Mouse (Mus musculus) cerebellum, adult 2 months (tissue): Measurements from ENCODE around the gene Ehd4.

ENCODE experiments used
- CTCF ChIP-seq: fragments of 200-500 bp; IDR thresholded peaks from 2 replicates; pipeline ENCODE4 v1.5.1; 2011; ENCODE audit warnings: low read depth, mild to moderate bottlenecking, control low read depth, low read length, moderate library complexity, borderline replicate concordance; ENCODE audit not compliant: insufficient read depth
- POLR2A ChIP-seq: fragments of 200-500 bp; IDR thresholded peaks from 2 replicates; pipeline ENCODE4 v1.6.1; 2011; ENCODE audit warnings: low read length, control low read depth, borderline replicate concordance; ENCODE audit not compliant: insufficient read depth

- no peak for TF ChIP-seq CTCF
- no peak for TF ChIP-seq POLR2A
These were observed 103.0 kb downstream of the Ehd4 start for GRCm38 (mm10) chr2:120051405-120051804.
